ENCODE assay signal across 30 mouse cellular contexts in the genomic region with DNA sequence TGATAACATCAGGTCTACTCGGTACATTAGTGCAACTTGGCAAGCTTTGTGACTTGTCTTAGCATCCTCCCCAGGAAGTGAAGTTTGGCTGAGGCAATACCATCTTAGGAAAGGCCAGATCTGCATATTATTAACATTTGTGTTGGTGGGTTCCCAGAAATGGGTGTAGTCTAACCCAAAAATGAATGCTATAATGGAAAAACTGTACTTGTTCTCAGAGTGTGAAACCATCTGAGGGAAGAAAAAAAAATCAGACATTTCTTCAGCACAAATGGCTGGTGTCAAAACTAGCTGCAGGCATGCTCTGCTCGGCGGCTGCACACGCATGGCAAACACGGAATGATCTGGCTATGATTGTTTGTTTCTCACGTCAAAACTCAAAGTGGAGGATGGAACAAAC. TPM values are rescaled to one million over a fixed set of nuclear protein-coding genes. Genes with fewer than 3 reads are reported as not detected.
DNase-seq lines count a peak whose midpoint lies in the region; ATAC-seq and TF ChIP-seq lines count a peak whose summit lies in the region.
"Had no signal": no experiment of that assay in that cellular context is flagged by ENCODE, and none has a peak within 500 bp of the region (broad histone marks: within the 10 kb centered on the region; RNA-seq: fewer than 3 reads in every experiment).

No protein-coding gene starts in this region.

- no peaks in the 10 kb centered on the region for H3K36me3 ChIP-seq in embryonic facial prominence, embryonic 14.5 days (ENCODE audit: control insufficient read depth, insufficient read depth, low read length)
- H3K36me3 ChIP-seq in embryonic facial prominence, embryonic 10.5 days (replicated peaks), result no peaks in the 10 kb centered on the region
- no peaks in the 10 kb centered on the region for H3K36me3 ChIP-seq in forebrain, postnatal 0 days (ENCODE audit: insufficient read depth)
- H3K36me3 ChIP-seq: embryonic facial prominence, embryonic 12.5 days; hindbrain, embryonic 10.5 days; liver, embryonic 12.5 days; neural tube, embryonic 13.5 days; stomach, embryonic 15.5 days had no signal

- ATAC-seq in embryonic facial prominence, embryonic 14.5 days (ENCODE audit: low read depth), result no peak
- peak; percentile 76 for ATAC-seq in CD4-positive, CD25-positive, alpha-beta regulatory T cell, adult 4 months
- ATAC-seq in forebrain, postnatal 0 days, result peak; percentile 93
- ATAC-seq: hindbrain, embryonic 16.5 days; intestine, embryonic 16.5 days; liver, embryonic 12.5 days; liver, postnatal 0 days had no signal

- peak; percentile 31 for DNase-seq in embryonic facial prominence, embryonic 14.5 days (ENCODE audit: low spot score)
- no peak for DNase-seq in embryonic facial prominence, embryonic 10.5 days (ENCODE audit: low spot score)
- peak; percentile 16 to 25 for DNase-seq in frontal cortex, postnatal 36 days (ENCODE audit: low spot score in 2 of 2)
- DNase-seq in frontal cortex, postnatal 25 days (ENCODE audit: low spot score in 2 of 2), result no peak
- DNase-seq in forebrain, postnatal 0 days, result peak; percentile 77
- no peak for DNase-seq in kidney, adult 18-20 months
- no peak for DNase-seq in kidney, adult 9 months
- DNase-seq: adrenal gland, adult 2 months; adrenal gland, postnatal 36 days; cerebellum, adult 9-10 months; cerebellum, postnatal 36 days; heart, postnatal 14 days; kidney, postnatal 14 days; layer of hippocampus, postnatal 36 days; left cerebral cortex, postnatal 4 days; liver, postnatal 0 days; lung, postnatal 36 days; right cerebral cortex, postnatal 25 days; thymus, postnatal 25 days had no signal

- WGBS in embryonic facial prominence, embryonic 14.5 days, result 77% methylated on average over 6 of the region's 6 CpGs
- WGBS in embryonic facial prominence, embryonic 10.5 days, result 91% methylated on average over 6 of the region's 6 CpGs
- WGBS in forebrain, postnatal 0 days, result 39% methylated on average over 6 of the region's 6 CpGs

- H3K27me3 ChIP-seq in embryonic facial prominence, embryonic 14.5 days (replicated peaks; ENCODE audit: control insufficient read depth, insufficient read depth, low read length), result no peaks in the 10 kb centered on the region
- no peaks in the 10 kb centered on the region for H3K27me3 ChIP-seq in embryonic facial prominence, embryonic 10.5 days (replicated peaks; ENCODE audit: low read depth, poor library complexity, severe bottlenecking)
- no peaks in the 10 kb centered on the region for H3K27me3 ChIP-seq in forebrain, postnatal 0 days (ENCODE audit: insufficient read depth, low read length)
- H3K27me3 ChIP-seq: embryonic facial prominence, embryonic 12.5 days; liver, embryonic 12.5 days; neural tube, embryonic 13.5 days; stomach, embryonic 15.5 days had no signal

- no peak overlapping the region for H3K27ac ChIP-seq in embryonic facial prominence, embryonic 14.5 days (replicated peaks; ENCODE audit: low read depth, low read length)
- H3K27ac ChIP-seq in embryonic facial prominence, embryonic 10.5 days (replicated peaks), result no peak overlapping the region
- peak overlapping the region; percentile 68 for H3K27ac ChIP-seq in forebrain, postnatal 0 days (ENCODE audit: low read depth, low read length)
- H3K27ac ChIP-seq: embryonic facial prominence, embryonic 12.5 days; hindbrain, embryonic 10.5 days; liver, embryonic 12.5 days; neural tube, embryonic 13.5 days; stomach, embryonic 15.5 days had no signal

- no peaks in the 10 kb centered on the region for H3K4me1 ChIP-seq in embryonic facial prominence, embryonic 14.5 days (ENCODE audit: control insufficient read depth, insufficient read depth, low read length)
- H3K4me1 ChIP-seq in embryonic facial prominence, embryonic 10.5 days, result no peaks in the 10 kb centered on the region
- H3K4me1 ChIP-seq in forebrain, postnatal 0 days (ENCODE audit: insufficient read depth), result no peaks in the 10 kb centered on the region
- H3K4me1 ChIP-seq: embryonic facial prominence, embryonic 12.5 days; hindbrain, embryonic 10.5 days; neural tube, embryonic 13.5 days; stomach, embryonic 15.5 days had no signal

- TF ChIP-seq CTCF in forebrain, postnatal 0 days (IDR thresholded peaks at IDR 0.05; ENCODE audit: low read depth), result no peak

- no peak overlapping the region for H3K4me3 ChIP-seq in embryonic facial prominence, embryonic 14.5 days (ENCODE audit: low read depth, low read length)
- no peak overlapping the region for H3K4me3 ChIP-seq in embryonic facial prominence, embryonic 10.5 days
- no peak overlapping the region for H3K4me3 ChIP-seq in forebrain, postnatal 0 days (ENCODE audit: low read depth, low read length)
- H3K4me3 ChIP-seq: embryonic facial prominence, embryonic 12.5 days; hindbrain, embryonic 10.5 days; liver, embryonic 12.5 days; neural tube, embryonic 13.5 days; stomach, embryonic 15.5 days had no signal

- no peaks in the 10 kb centered on the region for H3K9me3 ChIP-seq in embryonic facial prominence, embryonic 14.5 days (ENCODE audit: control insufficient read depth, low read length)
- no peaks in the 10 kb centered on the region for H3K9me3 ChIP-seq in embryonic facial prominence, embryonic 10.5 days
- no peaks in the 10 kb centered on the region for H3K9me3 ChIP-seq in forebrain, postnatal 0 days (ENCODE audit: low read length)
- H3K9me3 ChIP-seq: embryonic facial prominence, embryonic 12.5 days; hindbrain, embryonic 10.5 days; liver, embryonic 12.5 days; neural tube, embryonic 13.5 days; stomach, embryonic 15.5 days had no signal

- H3K4me2 ChIP-seq in embryonic facial prominence, embryonic 14.5 days (ENCODE audit: low read depth, low read length), result no peak overlapping the region
- no peak overlapping the region for H3K4me2 ChIP-seq in forebrain, postnatal 0 days (ENCODE audit: low read depth)
- H3K4me2 ChIP-seq: embryonic facial prominence, embryonic 12.5 days; liver, embryonic 12.5 days; midbrain, embryonic 11.5 days; neural tube, embryonic 13.5 days; stomach, embryonic 15.5 days had no signal

- H3K9ac ChIP-seq in embryonic facial prominence, embryonic 14.5 days (ENCODE audit: low read depth, low read length), result no peak overlapping the region
- H3K9ac ChIP-seq in forebrain, postnatal 0 days, result no peak overlapping the region
- H3K9ac ChIP-seq: embryonic facial prominence, embryonic 12.5 days; liver, embryonic 12.5 days; liver, postnatal 0 days; neural tube, embryonic 13.5 days; stomach, embryonic 15.5 days had no signal

RNA-seq across cellular contexts. Expression of a gene that starts 18.8 kb away (rescaled TPM):
- polyA plus RNA-seq in embryonic facial prominence, embryonic 14.5 days (2014; fragmentation: Nextera tagmentation; extraction: Ambion mirVana), result 3.1 and 4.1 TPM in 2 replicates
- polyA plus RNA-seq in embryonic facial prominence, embryonic 10.5 days (2016; fragmentation: Nextera tagmentation; extraction: Ambion mirVana), result 5.1 and 6.2 TPM in 2 replicates
- not detected for polyA plus RNA-seq in CD4-positive, CD25-positive, alpha-beta regulatory T cell, adult 4 months (2017; shearing (Covaris generic))
- total RNA-seq in forebrain, postnatal 0 days (2014; rRNA removed), result 89.7 and 98.2 TPM in 2 replicates
- 28.1 and 46.2 TPM in 2 replicates for polyA plus RNA-seq in forebrain, postnatal 0 days (2015; fragmentation: Nextera tagmentation; extraction: Ambion mirVana)
- total RNA-seq: megakaryocyte, adult 5-6 weeks had no signal
- polyA plus RNA-seq: C2C12; liver, postnatal 0 days had no signal

Comparison
In these comparisons a context has a peak if more than half of its experiments do, and no peak if none do; other contexts are left out.
1. DNase-seq: peak in embryonic facial prominence, embryonic 14.5 days (single experiment), frontal cortex, postnatal 36 days (2 of 2) and forebrain, postnatal 0 days (single experiment); none in embryonic facial prominence, embryonic 10.5 days (single experiment), frontal cortex, postnatal 25 days (0 of 2), kidney, adult 18-20 months (single experiment) and kidney, adult 9 months (single experiment).